Mouse (Mus musculus): ENCODE measurements around the gene Rnf123. TPM values are rescaled to one million over a fixed set of nuclear protein-coding genes. Genes with fewer than 3 reads are reported as not detected.
"Not testable (repeated sequence)": the region's sequence is repeated elsewhere in the genome, so short reads cannot be mapped to it uniquely, and the experiment has no call there.

Rnf123 gene
- polyA plus RNA-seq, 1 experiment from 2014 or later, result 16.5 TPM

DNA sequence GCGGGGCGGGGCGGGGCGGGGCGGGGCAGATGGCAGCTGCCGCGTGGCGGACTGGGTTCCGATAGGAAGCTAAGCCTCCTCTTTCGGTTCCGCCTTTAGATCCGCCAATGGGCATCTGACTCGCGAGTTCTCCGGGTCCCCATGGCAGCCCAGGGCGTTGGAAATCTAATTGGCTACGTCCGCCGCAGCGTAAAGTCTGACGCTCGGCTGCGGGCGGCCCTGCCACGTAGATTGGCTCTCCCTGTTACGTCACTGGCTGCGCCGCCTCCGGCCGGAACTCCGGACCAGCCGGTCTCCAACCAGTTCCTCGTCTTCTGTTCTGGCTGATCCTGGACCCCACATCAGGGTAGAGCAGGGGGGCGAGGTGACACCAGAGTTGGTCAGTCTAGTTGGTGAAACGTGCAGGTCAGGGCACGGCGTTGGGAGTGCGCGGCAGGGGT, 34.1 kb downstream of the Rnf123 start, which contains the start of gene Gmppb:
Gmppb (plus strand) TSS at position 227 of the 440 bp plus-strand sequence.
- H3K27ac ChIP-seq, result peak within 1 kb of the TSS; percentile 53
- peaks cover 44% of the 10 kb centered on the region for H3K36me3 ChIP-seq (ENCODE audit: inconsistent target)
- H3K79me2 ChIP-seq (ENCODE audit: inconsistent target), result peaks cover 20% of the 10 kb centered on the region
- peak within 1 kb of the TSS; percentile 97 for H3K4me3 ChIP-seq (ENCODE audit: inconsistent target)
- 0% methylated on average over 39 of the region's 39 CpGs for whole genome bisulfite sequencing (ENCODE audit: missing documents)

DNA sequence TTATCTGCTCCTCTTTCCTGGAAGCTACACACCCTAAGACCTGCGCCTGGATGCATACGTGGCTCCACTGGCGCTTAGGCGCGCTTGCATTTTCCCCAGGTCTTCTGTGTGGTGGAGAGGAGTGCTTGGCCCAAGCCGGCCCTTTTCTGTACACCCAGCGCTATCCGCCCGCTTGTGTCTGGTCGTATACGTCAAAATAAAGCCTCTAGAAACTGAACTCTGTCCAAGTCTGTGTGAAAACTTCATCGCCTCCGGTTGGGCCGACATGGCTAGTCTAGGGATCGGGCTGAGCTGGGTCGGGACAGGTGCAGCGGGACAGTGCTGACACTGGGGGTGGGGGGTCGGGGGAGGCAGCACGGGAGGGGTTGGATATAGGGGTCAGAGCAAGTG, 34.6 kb downstream of the Rnf123 start:
- 1% methylated on average over 16 of the region's 19 CpGs for WGBS (ENCODE audit: missing documents)
- H3K36me3 ChIP-seq (ENCODE audit: inconsistent target), result peaks cover 45% of the 10 kb centered on the region

DNA sequence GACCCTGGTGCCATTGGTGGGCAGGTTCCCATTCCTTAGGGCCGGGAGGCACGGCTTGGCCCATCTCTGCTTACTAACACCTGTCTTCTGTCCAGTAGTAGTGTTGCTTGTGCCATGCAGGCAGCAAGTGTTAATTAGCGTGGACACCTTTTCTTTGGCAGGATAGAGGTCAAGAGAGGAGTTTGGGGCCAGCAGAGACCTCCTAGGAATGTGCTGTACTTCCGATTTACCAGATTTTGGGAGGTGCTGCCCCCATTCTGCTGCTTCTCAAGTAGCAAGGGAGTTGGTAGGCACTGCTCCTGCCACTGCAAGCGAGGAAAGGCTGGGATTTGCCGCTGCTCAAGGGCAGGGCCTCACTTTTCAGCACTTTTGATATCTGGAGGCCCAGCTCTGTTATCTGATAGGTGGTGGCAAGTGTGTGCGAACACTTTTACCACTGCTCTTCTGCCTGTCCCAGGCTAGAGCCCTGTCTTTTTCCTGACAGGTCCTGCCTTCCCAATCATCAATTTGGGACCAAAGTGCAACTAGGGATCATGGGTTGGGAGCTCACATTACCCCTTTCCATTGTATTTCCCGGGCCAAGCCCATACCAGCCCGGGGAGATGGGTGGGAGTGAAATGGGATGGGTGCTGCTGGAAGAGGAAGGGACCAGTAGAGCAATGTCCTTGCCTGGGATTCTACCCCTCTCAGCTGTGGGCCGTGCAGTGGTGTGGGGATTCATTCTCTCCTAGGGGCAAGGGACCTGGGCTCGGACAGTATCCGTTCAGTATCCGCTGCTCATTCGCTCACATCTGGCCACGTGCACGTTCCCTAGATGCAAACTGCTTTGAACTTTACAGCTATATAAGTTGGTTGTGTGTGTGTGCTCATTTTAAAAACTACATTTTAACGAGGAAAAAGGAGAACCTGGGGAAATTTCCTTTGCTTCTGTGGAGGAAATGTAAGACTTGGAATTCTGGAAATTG, 35.3 kb downstream of the Rnf123 start:
- H3K27ac ChIP-seq, result no peak overlapping the region; the same call in 1 of the 2 replicates
- peaks cover 50% of the 10 kb centered on the region for H3K36me3 ChIP-seq (ENCODE audit: inconsistent target)
- WGBS (ENCODE audit: missing documents), result 64% methylated on average over 17 of the region's 17 CpGs
- peak overlapping the region; percentile 32 for H3K4me3 ChIP-seq (ENCODE audit: inconsistent target)
- H3K79me2 ChIP-seq (ENCODE audit: inconsistent target), result peaks cover 20% of the 10 kb centered on the region

More for the DNA sequence above, 34.6 kb downstream of the Rnf123 start:
- Histone ChIP-seq H3K79me2 (ENCODE audit: inconsistent target) (peaks cover 20% of the 10 kb centered on the region), H3K4me3 (ENCODE audit: inconsistent target) (peak overlapping the region; percentile 32), H3K27ac (peak overlapping the region; percentile 15; the same call in 1 of the 2 replicates)

DNA sequence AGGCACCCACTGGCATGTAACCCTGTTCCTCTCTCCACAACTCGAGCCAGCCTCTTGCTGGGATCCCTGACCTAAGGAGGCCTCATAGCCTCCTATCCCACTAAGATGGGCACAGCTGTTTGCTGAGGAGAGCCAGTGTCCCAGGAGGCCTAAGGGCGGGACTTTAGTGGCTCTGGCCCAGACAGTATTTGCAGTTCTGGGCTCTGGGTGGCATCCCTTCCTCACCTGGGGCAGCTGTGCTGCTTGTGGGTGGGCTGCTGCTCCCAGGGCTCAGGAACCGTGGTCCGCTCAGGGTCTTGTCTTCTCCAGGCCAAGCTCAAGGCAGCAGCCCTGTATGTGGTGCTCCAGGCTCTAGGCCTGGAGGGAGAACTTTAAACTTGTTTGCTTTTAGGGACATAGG, 36.6 kb downstream of the Rnf123 start:
- H3K36me3 ChIP-seq (ENCODE audit: inconsistent target), result peaks cover 56% of the 10 kb centered on the region
- WGBS (ENCODE audit: missing documents), result 94% methylated on average over 4 of the region's 4 CpGs
- H3K4me3 ChIP-seq (ENCODE audit: inconsistent target), result no peak overlapping the region
- H3K27ac ChIP-seq, result no peak overlapping the region
- peaks cover 20% of the 10 kb centered on the region for H3K79me2 ChIP-seq (ENCODE audit: inconsistent target)

DNA sequence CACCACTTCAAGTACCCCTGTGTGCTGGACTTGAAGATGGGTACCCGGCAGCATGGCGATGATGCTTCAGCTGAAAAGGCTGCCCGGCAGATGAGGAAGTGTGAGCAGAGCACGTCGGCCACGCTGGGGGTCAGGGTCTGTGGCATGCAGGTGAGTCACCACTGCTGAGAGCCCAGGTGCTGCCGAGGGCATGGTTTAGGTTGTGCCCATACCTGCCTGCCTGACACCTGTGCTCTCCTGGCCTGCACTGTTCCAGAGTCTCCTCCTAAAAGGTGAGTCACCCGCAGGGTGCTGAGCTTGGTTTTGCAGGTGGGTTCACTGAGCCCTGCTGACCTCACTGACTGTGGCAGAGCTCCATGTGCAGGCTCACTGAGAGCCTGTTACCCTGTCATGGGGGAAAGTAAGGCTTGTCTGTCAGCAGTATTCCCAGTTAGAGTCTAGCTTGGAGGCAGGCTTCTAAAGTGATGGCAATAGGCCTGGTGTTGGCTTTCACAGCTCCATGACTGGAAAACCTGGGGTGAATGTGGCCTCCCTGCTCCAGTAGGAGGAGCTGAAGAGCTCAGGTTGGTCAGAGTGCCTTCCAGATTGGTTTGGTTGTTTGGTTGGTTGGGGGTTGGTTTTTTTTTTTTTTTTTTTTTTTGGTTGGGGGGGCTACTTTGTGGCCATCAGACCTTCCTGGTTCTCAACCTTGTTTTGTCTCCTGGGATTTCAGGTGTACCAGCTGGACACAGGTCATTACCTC, 38.2 kb downstream of the Rnf123 start:
- H3K36me3 ChIP-seq (ENCODE audit: inconsistent target), result peaks cover 62% of the 10 kb centered on the region
- peaks cover 8% of the 10 kb centered on the region for H3K79me2 ChIP-seq (ENCODE audit: inconsistent target)
- no peak overlapping the region for H3K27ac ChIP-seq
- 89% methylated on average over 8 of the region's 8 CpGs for WGBS (ENCODE audit: missing documents)
- no peak overlapping the region for H3K4me3 ChIP-seq (ENCODE audit: inconsistent target)

DNA sequence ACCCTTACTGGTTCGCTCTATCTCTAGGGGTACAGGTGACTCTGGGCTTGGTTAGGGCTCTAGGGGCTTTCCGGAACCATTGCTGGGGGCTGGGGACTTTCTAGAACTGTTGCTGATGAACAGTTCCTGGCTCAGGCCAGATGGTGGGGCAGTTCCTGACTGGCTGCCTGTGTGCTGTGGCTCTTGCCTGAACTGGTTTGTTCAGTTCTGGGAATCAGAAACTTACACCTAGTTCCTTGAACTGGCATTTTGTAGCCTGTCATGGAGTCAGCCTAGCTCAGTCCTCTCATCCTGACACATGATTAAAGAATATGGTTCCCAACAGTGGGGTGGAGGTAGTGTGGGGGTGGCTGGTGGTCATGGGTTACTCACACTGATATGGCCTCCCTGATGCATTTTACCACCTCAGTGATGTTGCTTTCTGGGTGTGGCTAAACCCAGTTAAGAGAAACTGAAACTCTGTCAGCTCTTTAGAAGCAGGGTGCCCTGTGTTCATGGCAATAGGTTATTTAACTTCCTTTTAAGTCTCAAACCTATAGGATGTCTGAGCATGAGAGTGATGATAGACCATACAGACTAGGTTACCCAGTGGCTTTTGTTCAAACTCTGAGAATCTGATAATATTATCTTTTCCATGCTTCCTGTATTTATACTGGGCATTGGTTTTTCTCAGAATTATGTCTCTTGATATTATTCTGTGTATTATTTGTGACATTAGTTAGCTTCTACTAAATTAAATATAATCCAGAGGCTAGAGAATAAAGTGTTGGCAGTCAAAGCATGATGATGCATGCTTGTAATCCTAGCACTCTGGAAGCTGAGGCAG, 47.6 kb downstream of the Rnf123 start:
- H3K27ac ChIP-seq, result no peak overlapping the region
- peaks cover 42% of the 10 kb centered on the region for H3K36me3 ChIP-seq (ENCODE audit: inconsistent target)
- H3K4me3 ChIP-seq (ENCODE audit: inconsistent target), result no peak overlapping the region
- peaks cover 22% of the 10 kb centered on the region; the same call in 1 of the 2 replicates for H3K79me2 ChIP-seq (ENCODE audit: inconsistent target)
- 100% methylated on average over 2 of the region's 2 CpGs for WGBS (ENCODE audit: missing documents)

DNA sequence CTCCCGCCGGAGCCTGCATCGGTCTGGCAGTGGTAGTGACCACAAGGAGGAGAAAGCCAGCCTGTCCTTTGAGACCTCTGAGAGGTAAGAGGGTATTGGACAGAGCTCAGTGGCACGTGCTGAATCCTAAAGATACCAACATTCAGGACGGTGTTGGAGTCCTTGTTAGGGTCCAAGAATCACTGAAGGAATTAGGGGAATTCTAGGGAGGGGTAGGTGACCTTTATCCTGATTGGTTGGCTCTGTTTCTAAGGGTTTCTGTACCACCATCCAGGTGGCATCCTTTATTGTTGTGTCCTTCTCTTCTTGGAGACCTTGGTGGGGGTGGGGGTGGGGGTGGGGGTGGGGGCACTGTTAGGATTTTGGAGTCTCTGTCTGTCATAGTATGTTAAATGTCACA, 51.0 kb downstream of the Rnf123 start:
- peaks cover 42% of the 10 kb centered on the region; the same call in 1 of the 2 replicates for H3K79me2 ChIP-seq (ENCODE audit: inconsistent target)
- H3K36me3 ChIP-seq (ENCODE audit: inconsistent target), result peaks cover 27% of the 10 kb centered on the region
- no peak overlapping the region for H3K27ac ChIP-seq
- 92% methylated on average over 5 of the region's 5 CpGs for WGBS (ENCODE audit: missing documents)
- no peak overlapping the region for H3K4me3 ChIP-seq (ENCODE audit: inconsistent target)

DNA sequence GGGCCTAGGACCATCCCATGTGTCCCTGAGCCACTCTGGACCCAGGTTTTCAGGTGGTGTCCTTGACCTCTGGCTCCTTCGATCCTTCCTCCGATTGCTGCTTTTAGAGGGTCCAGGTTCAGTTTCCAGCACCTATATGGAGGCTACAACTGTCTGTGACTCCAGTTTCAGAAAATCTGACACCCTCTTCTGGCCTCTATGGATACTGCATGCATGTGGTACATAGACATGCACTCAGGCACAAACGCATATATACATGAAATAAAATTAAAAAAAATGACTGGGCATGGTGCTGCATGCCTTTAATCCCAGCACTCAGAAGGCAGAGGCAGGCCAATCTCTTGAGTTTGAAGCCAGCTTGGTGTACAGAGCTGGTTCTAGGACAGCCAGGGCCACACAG, 55.3 kb downstream of the Rnf123 start:
- no peak overlapping the region for H3K4me3 ChIP-seq (ENCODE audit: inconsistent target)
- peaks cover 83% of the 10 kb centered on the region for H3K79me2 ChIP-seq (ENCODE audit: inconsistent target)
- H3K27ac ChIP-seq, result no peak overlapping the region
- H3K36me3 ChIP-seq (ENCODE audit: inconsistent target), result peaks cover 55% of the 10 kb centered on the region
- WGBS (ENCODE audit: missing documents), result 100% methylated on average over 3 of the region's 3 CpGs

DNA sequence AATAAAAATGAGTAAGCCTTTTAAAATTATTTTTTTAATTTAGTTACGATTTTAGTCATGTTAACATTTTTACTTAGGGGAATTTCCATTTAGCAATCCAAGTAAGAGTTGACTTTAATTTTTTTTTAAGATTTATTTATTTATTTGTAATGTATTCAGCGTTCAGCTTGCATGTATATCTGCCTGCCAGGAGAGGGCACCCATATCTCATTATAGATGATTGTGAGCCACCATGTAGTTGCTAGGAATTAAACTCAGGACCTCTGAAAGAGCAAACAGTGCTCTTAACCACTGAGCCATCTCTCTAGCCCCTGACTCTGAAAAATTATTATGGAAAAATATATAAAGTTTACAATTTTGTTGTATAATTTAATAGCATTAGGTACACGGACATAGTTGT, 56.6 kb downstream of the Rnf123 start:
- no peak overlapping the region for H3K27ac ChIP-seq
- peaks cover 93% of the 10 kb centered on the region for H3K79me2 ChIP-seq (ENCODE audit: inconsistent target)
- 69% methylated on average over 3 of the region's 3 CpGs for WGBS (ENCODE audit: missing documents)
- H3K36me3 ChIP-seq (ENCODE audit: inconsistent target), result peaks cover 45% of the 10 kb centered on the region
- H3K4me3 ChIP-seq (ENCODE audit: inconsistent target), result no peak overlapping the region

DNA sequence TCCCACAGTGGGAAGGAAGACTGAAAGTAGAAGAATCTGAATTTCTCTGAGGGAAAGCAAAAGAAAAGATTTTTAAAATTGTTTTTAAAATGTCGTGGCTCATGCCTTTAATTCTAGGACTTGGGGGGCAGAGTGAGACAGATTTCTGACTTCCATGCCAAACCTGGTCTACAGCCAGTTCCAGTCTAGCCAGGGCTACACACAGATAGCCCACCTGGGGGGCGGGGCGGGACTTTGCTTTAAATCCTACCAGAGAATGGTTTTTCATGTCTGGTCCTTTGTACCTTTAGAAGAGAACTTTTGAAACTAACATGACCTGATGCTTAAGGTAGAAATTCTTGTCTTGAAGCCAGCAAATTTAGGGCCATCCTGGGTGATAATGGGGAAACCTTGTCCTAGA, 59.9 kb downstream of the Rnf123 start:
- 94% methylated on average over 3 of the region's 3 CpGs for WGBS (ENCODE audit: missing documents)
- peaks cover 45% of the 10 kb centered on the region for H3K36me3 ChIP-seq (ENCODE audit: inconsistent target)
- no peak overlapping the region for H3K27ac ChIP-seq
- H3K4me3 ChIP-seq (ENCODE audit: inconsistent target), result no peak overlapping the region
- H3K79me2 ChIP-seq (ENCODE audit: inconsistent target), result peaks cover 98% of the 10 kb centered on the region

DNA sequence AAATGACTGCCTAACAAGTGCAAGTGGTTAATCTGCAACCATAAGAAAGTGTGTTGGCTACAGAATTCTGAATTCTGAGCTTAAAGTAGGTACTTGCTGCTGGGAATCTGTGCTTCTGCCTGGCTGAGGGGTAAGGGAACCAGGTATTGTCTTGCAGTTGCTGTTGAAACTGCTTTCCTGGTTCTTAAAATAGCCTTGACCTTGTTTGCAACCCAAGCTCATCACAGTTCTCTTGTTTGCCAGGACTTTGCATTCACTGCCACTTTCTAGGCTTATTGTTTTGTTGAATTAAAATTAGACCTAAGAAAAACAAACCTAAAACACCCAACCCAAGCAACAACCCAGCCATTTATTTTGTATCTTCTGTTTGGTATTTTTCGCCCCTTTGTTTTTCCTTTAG, 62.4 kb downstream of the Rnf123 start:
- peaks cover 100% of the 10 kb centered on the region for H3K79me2 ChIP-seq (ENCODE audit: inconsistent target)
- WGBS (ENCODE audit: missing documents), result 87% methylated on average over 1 of the region's 1 CpGs
- H3K27ac ChIP-seq, result no peak overlapping the region
- peaks cover 24% of the 10 kb centered on the region for H3K36me3 ChIP-seq (ENCODE audit: inconsistent target)
- no peak overlapping the region for H3K4me3 ChIP-seq (ENCODE audit: inconsistent target)

DNA sequence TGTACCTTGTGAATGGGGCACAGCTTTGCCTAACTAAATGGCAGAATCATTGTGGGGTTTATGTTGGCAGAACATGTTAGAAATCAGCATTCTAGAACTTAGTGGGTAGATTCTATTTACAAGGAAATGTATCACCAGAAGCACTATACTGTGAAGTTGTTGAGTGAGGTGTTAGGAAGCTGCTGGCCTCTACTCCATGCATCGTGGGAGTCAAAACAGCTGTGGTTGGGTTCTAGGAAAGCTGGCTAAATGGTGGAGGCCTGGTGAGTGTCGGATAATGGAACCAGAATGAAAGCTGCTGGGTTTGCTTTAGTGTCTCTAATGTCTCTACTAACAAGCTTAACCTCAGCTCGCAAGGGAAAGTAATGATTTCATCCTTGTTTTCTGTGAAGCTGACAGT, 66.0 kb downstream of the Rnf123 start:
- H3K36me3 ChIP-seq (ENCODE audit: inconsistent target), result peaks cover 12% of the 10 kb centered on the region; the same call in 1 of the 2 replicates
- no peak overlapping the region for H3K27ac ChIP-seq
- H3K4me3 ChIP-seq (ENCODE audit: inconsistent target), result no peak overlapping the region
- WGBS (ENCODE audit: missing documents), result 92% methylated on average over 3 of the region's 3 CpGs
- peaks cover 100% of the 10 kb centered on the region for H3K79me2 ChIP-seq (ENCODE audit: inconsistent target)

DNA sequence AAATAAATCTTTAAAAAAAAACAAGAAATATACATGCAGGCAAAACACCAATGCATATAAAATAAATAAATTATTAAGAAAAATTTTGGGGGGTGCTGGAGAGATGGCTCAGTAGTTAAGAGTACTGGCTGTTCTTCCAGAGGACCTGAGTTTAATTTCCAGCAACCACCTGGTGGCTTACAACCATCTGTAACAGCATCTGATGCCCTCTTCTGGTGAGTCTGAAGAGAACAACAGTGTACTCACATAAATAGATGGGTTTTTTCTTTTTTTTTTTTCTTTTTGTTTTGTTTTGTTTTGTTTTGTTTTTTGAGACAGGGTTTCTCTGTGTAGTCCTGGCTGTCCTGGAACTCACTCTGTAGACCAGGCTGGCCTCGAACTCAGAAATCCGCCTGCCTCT, 69.6 kb downstream of the Rnf123 start:
- Histone ChIP-seq H3K79me2 (ENCODE audit: inconsistent target) (peaks cover 100% of the 10 kb centered on the region), H3K36me3 (ENCODE audit: inconsistent target) (peaks cover 12% of the 10 kb centered on the region; the same call in 1 of the 2 replicates)
- not testable (repeated sequence) for H3K27ac ChIP-seq; H3K4me3 ChIP-seq (ENCODE audit: inconsistent target)
- no CpG with 5 or more reads among the region's 2 CpGs for WGBS (ENCODE audit: missing documents)

DNA sequence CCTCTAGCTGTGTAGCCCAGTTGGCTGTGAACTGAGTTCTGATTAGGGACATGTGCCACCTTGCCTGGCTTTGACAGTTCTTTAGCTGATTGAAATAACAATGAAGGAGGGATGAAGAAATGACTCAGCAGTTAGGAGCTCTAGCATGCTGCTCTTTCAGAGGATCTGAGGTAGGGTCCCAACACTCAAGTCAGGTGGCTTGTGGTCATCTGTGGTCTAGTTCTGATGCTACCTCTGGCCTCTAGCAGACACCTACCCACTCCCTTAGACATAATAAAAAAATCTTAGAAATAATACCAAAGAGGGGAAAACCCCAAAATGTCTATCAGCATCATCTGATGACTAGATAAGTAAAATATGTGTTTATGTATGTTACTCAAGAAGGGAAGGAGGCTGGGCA, 72.8 kb downstream of the Rnf123 start:
- peaks cover 8% of the 10 kb centered on the region; the same call in 1 of the 2 replicates for H3K36me3 ChIP-seq (ENCODE audit: inconsistent target)
- no peak overlapping the region for H3K27ac ChIP-seq
- no peak overlapping the region for H3K4me3 ChIP-seq (ENCODE audit: inconsistent target)
- H3K79me2 ChIP-seq (ENCODE audit: inconsistent target), result peaks cover 100% of the 10 kb centered on the region
